ENCODE assay signal across 8 mouse cellular contexts in genomic region chrX:155262235-155262914, GRCm38 (mm10). TPM values are rescaled to one million over a fixed set of nuclear protein-coding genes. Genes with fewer than 3 reads are reported as not detected.
DNase-seq lines count a peak whose midpoint lies in the region; ATAC-seq and TF ChIP-seq lines count a peak whose summit lies in the region.

TSS of gene Acot9 (plus strand) at chrX:155262443.

- peak within 1 kb of the TSS; percentile 62; the same call in 1 of the 2 replicates for H3K27ac ChIP-seq in hindbrain, embryonic 13.5 days

- peak; percentile 56 for TF ChIP-seq CTCF in Patski (IDR thresholded peaks at IDR 0.05)

- H3K4me2 ChIP-seq in hindbrain, embryonic 13.5 days = peak within 1 kb of the TSS; percentile 51

- H3K9ac ChIP-seq in hindbrain, embryonic 13.5 days = peak within 1 kb of the TSS; percentile 74

- CTCF ChIA-PET in Patski (lab: Charles Lee) = interaction anchor here (0.7 to 1.7 kb wide), 6 partner anchors 9 to 117 kb away, joined by 3 to 5 read pairs (median 4); no protein-coding TSS in a partner anchor

- WGBS in hindbrain, embryonic 13.5 days = 22% methylated on average over 29 of the region's 37 CpGs

- peak; percentile 95 for ATAC-seq in Patski
- peak; percentile 99 for ATAC-seq in hindbrain, embryonic 13.5 days (ENCODE audit: low FRiP score)

- POLR2A ChIA-PET in Patski (lab: Charles Lee) = interaction anchor here (0.7 to 1.0 kb wide), 2 partner anchors 9 to 29 kb away, joined by 3 read pairs; no protein-coding TSS in a partner anchor

- no peaks in the 10 kb centered on the region for H3K36me3 ChIP-seq in hindbrain, embryonic 13.5 days

- peak within 1 kb of the TSS; percentile 54 for H3K4me3 ChIP-seq in hindbrain, embryonic 13.5 days

- H3K4me1 ChIP-seq in hindbrain, embryonic 13.5 days (replicated peaks) = no peaks in the 10 kb centered on the region

- no peaks in the 10 kb centered on the region for H3K9me3 ChIP-seq in hindbrain, embryonic 13.5 days

- DNase-seq in Patski (ENCODE audit: low read depth, low spot score) = peak; percentile 41
- DNase-seq in cerebellum, postnatal 14 days = peak; percentile 88 to 89
- DNase-seq in frontal cortex, postnatal 14 days (ENCODE audit: low spot score in 2 of 2) = peak; percentile 76 to 79
- DNase-seq in layer of hippocampus, postnatal 25 days (ENCODE audit: extremely low spot score in 1 of 2, low spot score in 1 of 2) = peak; percentile 63 to 71
- peak; percentile 92 for DNase-seq in lung, postnatal 25 days (ENCODE audit: low spot score)
- DNase-seq in retina, embryonic 14.5 days (ENCODE audit: low spot score) = peak; percentile 86
- DNase-seq in thymus, postnatal 4 days = peak; percentile 93

- no peaks in the 10 kb centered on the region for H3K27me3 ChIP-seq in Patski
- H3K27me3 ChIP-seq in hindbrain, embryonic 13.5 days = no peaks in the 10 kb centered on the region

- in situ Hi-C loops in Patski (cut with MboI; ENCODE audit: low pct_unique_long_range_greater_than_20kb) = no loop called here

RNA-seq across cellular contexts. Expression of gene Acot9, which starts in this region (rescaled TPM):
- 176 TPM for polyA plus RNA-seq in Patski (2021)
- polyA plus RNA-seq in hindbrain, embryonic 13.5 days (2015; fragmentation: Nextera tagmentation; extraction: Ambion mirVana) = 41.8 and 44.3 TPM in 2 replicates
- total RNA-seq in layer of hippocampus, postnatal 25 days (2021) = 10 to 100 TPM; 19.2 to 20.0 TPM

Comparison
In these comparisons a context has a peak if more than half of its experiments do, and no peak if none do; other contexts are left out.
1. Peak in every context shown above with its lines: DNase-seq, ATAC-seq, H3K4me3 ChIP-seq and H3K27ac ChIP-seq.
2. DNase-seq: peak in every context shown above with its lines; median percentile 93 in thymus, postnatal 4 days; 92 in lung, postnatal 25 days; 88 in cerebellum, postnatal 14 days; 86 in retina, embryonic 14.5 days; 78 in frontal cortex, postnatal 14 days; 67 in layer of hippocampus, postnatal 25 days; 41 in Patski.